Mouse (Mus musculus) retina, postnatal 1 day (tissue): ENCODE results near the gene Fam78a.
"Not testable (repeated sequence)": the region's sequence is repeated elsewhere in the genome, so short reads cannot be mapped to it uniquely, and the experiment has no call there.

Experiments
- DNase-seq: peaks from one replicate; pipeline ENCODE4 v3.0.0-alpha.2; 2012

The Fam78a gene

DNA sequence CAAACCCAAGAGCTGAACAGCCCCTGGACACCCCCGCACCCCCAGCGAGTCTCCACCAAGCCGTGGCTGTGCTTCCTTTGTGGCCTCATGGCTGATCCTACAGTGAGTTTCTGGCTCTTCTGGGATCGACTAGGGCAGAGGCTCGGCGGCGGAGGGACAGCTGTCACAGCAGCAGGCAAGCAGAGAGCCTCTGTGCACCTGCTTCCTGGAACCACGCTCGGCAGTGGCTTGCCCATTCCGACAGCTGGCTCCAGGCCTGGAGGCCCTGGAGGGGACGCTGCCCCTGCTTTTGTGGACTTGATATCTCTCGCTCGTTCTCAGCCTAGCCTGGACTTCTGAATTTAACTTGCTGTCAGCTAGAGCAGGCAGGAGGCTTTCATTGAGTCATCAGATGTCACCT, 19.7 kb downstream of the Fam78a start:
- peak; percentile 44 for DNase-seq

DNA sequence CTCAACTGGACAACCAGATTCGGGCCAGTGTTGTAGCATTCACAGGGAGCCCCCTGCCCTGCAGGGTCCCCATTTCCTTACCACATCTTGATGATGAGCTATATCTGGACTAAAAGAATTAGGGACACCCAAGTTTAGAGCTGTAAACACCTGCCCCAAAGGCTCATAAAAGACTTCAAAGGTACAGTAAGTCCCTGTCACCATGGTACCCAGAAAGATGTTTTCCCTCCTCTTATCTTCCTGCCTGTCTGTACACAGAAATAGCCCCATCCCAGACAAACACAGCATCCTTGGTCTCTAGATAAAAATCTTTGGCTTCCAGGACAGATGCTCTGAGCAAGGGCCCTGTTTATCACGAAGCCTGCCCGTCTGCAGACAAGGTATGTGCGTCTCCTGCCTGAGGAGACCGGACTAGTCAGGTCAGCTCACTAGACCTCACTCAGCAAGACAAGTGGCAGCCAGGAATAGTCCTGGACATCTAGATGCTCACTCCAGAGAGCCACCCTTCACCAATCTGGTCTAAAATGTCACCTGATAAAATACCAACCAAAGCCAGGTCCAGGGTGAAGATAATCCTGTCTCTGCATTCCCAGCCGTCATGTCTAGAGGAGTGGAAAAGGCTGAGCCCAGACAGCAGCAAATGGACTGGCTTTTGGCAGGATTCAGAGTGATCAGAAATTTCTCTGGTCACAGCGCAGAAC, 21.1 kb downstream of the Fam78a start:
- no peak for DNase-seq

DNA sequence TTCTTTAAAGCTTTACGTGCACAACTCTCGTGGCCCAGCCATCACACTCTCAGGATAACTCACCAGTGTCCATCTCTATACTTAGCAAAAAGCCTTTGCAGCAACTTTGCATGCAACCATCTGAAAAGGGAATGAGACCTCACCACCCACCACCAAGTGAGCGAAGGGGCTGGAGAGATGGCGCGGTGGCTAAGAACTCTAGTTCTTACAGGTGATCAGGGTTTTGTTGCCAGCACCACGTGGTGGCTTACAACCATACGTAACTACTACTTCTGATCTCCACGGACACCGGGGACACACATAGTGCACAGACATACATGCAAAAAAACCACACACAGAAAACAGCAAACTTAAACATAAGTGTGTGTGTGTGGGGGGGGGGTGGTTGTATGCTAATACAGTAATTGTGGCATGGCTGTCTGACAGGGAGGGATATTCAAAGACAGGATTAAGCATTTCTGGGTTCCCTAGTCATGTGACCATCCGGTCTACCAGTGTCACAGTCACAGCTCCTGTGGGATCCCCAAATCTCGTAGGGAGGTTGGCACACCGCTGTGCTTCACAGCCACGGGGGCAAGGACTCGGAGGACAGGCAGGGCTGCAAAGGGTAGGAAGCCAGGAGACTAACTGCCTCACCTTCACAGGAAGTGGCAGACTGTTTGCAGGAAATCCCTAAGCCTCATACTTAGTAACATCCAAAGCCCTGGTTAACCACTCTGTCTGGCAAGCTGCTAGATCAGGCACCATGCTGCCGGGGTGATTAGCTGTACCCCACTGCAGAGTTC, 21.8 kb downstream of the Fam78a start:
- DNase-seq = no peak

GRCm38 (mm10) chr2:32061722-32062505, 22.7 kb downstream of the Fam78a start:
- DNase-seq = no peak

- DNase-seq = no peak
Observed at GRCm38 (mm10) chr2:32061189-32061588, 23.5 kb downstream of the Fam78a start.

GRCm38 (mm10) chr2:32060228-32060805, 24.3 kb downstream of the Fam78a start:
- DNase-seq = no peak

DNA sequence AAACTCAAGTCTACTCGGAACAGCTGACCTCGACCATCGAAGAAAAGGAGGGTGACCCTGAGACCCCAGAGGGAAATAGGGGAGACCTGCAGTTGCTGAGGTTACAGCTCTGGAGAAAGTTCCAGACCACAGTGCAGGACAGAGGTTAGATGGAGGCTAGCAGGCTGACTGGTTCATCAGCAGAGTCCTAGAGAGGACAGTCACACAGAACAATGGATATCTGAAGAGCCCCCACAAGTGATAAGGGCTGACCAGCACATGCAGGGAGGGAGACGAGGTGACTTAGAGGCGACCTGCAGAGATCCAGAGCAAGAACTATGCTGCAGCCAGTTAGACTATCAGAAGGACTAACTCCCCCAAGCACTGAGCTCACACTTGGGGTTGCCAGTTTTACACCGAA, 25.0 kb downstream of the Fam78a start:
- no peak for DNase-seq

- no peak for DNase-seq
Observed at GRCm38 (mm10) chr2:32058716-32059115, 25.9 kb downstream of the Fam78a start.

- DNase-seq = no peak
Observed at GRCm38 (mm10) chr2:32058241-32058640, 26.4 kb downstream of the Fam78a start.

DNA sequence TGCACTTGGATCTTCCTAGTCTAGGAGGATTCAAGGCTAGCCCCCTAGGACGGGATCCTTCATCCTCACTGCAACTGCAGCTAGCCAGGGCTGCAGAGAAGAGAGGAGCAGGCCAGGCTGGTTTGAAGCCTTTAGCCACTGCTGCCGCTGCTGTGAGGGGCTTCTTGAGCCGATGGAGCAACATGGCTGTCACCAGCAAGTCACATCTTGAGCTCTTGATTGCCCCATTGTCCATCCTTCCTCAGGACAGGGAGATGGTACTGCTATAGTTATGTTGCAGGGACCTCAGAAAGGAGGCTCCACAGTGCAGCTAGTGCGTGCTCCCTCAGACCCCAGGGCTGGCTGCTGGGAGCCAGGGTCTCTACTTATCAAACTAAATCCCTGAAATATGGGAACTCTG, 26.9 kb downstream of the Fam78a start:
- DNase-seq = no peak

DNA sequence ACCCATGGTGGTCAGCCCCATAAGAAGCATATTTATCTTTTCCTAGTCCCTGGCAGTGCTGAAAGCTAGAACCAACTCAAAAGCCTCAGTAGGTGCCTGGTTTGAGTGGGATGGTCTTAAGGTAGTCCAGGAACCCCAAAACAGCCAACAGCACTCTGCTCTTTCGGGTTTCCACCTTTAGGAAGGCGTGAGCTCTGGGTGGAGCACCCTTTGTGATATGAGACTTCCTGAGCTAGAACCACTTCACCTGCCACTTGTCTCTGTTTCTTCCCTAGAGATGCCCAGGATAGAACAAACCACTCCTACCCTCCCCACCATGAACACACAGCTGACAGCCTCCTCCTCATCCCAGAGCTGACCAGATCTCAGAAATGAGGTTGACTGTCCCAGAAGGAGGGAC, 27.3 kb downstream of the Fam78a start:
- no peak for DNase-seq

DNA sequence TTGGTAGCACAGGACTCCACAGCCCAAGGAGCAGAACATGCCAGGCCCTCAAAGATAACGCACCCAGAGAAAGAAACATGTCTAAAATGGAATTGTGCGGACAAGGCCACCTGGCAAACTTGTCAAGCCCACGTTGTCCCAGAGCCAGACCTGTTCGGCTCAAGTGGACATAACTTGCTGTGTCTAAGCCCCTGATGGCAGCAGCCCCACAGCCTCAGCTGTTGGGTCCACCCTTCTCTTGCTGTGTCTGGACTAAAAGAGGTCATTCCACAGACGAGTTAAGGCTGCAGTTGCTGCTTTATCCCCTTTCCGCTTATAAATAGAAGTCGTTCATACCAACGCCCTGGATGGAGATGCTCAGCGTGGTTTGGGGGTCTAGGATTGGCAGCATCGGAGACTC, 28.1 kb downstream of the Fam78a start:
- DNase-seq = no peak

GRCm38 (mm10) chr2:32055357-32055965, 29.2 kb downstream of the Fam78a start:
- peak; percentile 32 for DNase-seq

GRCm38 (mm10) chr2:32052418-32052817, 32.2 kb downstream of the Fam78a start:
- no peak for DNase-seq

DNA sequence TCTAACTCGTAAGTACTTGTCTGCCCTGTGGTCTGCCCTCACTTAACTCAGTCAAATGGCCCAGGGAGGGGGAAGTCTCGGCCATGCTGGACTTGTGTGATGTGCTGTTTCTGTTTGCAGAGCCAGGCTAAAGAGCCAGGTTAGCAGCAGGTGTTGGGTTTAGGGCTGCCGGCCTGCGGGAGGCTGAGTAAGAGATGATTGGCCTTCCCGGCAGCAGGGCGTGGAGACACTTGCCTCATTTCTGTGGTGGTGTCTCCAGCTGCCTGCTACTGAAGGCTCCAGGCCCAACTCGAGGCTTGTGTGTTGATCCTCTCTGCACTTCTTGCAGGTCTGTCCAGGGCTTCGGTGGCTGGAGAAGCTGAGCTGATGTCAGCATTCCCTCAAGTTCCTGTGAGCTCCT, 32.9 kb downstream of the Fam78a start:
- DNase-seq = no peak

DNA sequence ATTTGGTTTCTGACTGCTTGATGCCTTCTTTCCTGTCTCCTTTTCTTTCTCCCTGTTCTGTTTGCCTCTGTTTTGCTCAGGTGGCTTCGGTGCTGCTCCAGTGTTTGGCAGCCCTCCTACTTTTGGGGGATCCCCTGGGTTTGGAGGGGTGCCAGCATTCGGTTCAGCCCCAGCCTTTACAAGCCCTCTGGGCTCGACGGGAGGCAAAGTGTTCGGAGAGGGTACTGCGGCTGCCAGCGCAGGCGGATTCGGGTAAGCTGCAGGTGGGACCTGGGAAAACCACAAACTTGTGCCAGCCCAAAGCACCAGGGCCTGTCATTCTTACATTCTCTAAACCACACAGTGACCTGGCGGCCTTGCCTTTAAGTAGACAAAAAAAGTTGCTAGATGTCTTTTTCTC, 37.3 kb downstream of the Fam78a start:
- DNase-seq = no peak

DNA sequence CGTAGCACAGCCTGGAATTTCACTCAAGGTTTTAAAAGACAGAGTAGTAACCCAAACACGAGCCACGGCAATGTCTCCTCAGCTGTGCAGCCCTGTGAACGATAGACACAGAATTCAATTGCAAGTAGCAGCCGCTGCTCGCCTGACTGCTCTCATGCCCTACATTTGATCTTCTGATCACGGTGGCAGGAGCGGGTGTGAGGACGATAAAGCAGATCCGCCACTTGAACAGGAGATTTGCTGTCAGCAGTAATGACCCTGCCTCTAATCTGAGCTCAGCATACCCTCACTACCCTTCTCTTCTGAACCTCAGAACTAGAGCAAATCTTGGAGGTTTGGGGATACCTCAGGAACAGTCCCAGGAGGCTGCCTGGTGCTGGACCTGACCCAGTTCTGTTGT, 38.6 kb downstream of the Fam78a start:
- DNase-seq = peak; percentile 44

GRCm38 (mm10) chr2:32045375-32045774, 39.3 kb downstream of the Fam78a start:
- DNase-seq = no peak

DNA sequence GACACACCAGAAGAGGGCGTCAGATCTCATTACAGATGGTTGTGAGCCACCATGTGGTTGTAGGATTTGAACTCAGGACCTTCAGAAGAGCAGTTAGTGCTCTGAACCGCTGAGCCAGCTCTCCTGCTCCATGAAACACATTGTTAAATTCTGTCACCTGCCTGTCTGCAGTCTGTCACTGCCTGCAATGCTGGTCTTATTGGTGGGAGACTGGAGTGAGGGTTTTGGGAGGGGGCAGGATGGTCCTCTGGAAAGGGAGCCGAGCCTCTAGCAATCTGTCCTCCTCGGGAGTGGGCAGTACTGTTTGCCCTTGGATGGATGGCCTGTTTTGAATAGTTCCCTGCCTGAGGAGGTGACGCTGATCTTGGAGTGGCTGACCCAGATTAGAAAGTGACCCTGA, 40.8 kb downstream of the Fam78a start:
- DNase-seq = no peak

DNA sequence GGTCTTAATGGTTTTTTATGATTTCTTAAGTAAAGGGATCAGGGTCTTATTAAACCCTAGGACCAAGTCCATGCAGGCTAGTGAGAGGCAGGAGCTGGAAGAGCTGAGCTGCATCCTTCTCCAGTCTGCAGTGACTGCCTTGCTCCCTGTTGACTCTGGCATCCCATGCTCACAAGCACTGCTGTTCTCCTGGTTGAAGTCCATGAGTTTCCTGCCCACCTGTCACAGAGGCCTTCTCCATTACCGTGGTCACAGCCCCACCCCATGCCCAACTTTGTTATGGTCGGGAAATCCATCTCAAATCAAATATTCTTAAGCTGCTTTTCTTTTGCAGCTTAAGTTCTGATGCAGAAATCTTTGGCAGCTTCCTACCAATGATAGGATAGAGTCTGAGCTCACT, 43.6 kb downstream of the Fam78a start:
- DNase-seq = no peak

DNA sequence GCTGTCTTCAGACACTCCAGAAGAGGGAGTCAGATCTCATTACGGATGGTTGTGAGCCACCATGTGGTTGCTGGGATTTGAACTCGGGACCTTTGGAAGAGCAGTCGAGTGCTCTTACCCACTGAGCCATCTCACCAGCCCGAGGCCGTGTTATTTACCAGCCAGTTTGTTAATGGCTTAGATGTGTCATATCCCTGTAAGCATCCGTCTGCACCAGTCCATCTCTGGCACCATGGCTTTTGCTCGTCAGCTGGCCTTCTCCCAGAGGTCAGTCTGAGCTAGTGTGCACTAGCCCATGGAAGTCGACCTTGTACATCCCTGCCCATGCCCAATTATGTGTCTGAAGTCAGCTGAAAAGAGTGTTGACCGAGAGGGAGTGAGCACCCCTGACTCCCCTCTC, 44.0 kb downstream of the Fam78a start:
- not testable (repeated sequence) for DNase-seq

DNA sequence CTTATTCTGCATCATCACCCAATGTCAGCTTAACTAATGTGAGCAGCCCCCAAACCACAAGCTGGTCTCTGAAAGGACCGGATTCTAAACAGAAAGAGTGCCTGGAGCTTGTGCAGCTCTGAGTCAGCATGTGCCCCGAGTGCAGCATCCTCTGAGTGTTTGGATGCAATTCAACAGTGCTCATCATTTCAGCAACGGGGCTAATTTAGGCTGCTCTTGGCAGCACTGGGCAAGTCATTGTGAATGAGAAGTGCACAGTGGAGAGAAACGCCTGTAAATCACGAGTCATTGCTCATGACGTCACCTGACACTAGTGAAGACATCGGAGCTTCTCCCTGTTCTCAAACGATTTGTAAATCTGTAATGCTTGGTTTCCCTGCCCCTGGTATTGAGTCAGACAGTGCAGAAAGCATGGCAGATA, 46.0 kb downstream of the Fam78a start:
- peak; percentile 19 for DNase-seq
